In genomic region chr11:63130497-63130896, GRCm38 (mm10) we compare ENCODE assay signal across 8 mouse cellular contexts. TPM values are rescaled to one million over a fixed set of nuclear protein-coding genes. Genes with fewer than 3 reads are reported as not detected.
DNase-seq lines count a peak whose midpoint lies in the region; ATAC-seq and TF ChIP-seq lines count a peak whose summit lies in the region.

No protein-coding gene starts in this region.

- H3K4me2 ChIP-seq in hindbrain, embryonic 15.5 days: peak overlapping the region; percentile 98
- peak overlapping the region; percentile 69 for H3K4me2 ChIP-seq in liver, embryonic 11.5 days

- TF ChIP-seq CTCF in gastrocnemius, adult 2 months (IDR thresholded peaks at IDR 0.05): no peak

- H3K36me3 ChIP-seq in hindbrain, embryonic 15.5 days: no peaks in the 10 kb centered on the region
- no peaks in the 10 kb centered on the region for H3K36me3 ChIP-seq in liver, embryonic 11.5 days (ENCODE audit: control insufficient read depth, insufficient read depth, low read length)

- H3K27me3 ChIP-seq in hindbrain, embryonic 15.5 days: peaks cover 59% of the 10 kb centered on the region
- peaks cover 69% of the 10 kb centered on the region for H3K27me3 ChIP-seq in liver, embryonic 11.5 days (replicated peaks; ENCODE audit: control insufficient read depth, insufficient read depth, low read length)

- H3K9me3 ChIP-seq in hindbrain, embryonic 15.5 days: no peaks in the 10 kb centered on the region
- H3K9me3 ChIP-seq in liver, embryonic 11.5 days (ENCODE audit: control insufficient read depth, low read length): no peaks in the 10 kb centered on the region

- peaks cover 35% of the 10 kb centered on the region for H3K4me1 ChIP-seq in hindbrain, embryonic 15.5 days (replicated peaks)
- 0 out of 2 replicates have a peak, but pooled peaks cover 5% of the 10 kb centered on the region for H3K4me1 ChIP-seq in liver, embryonic 11.5 days (replicated peaks; ENCODE audit: control insufficient read depth, insufficient read depth, low read length)

- peak overlapping the region; percentile 91 for H3K27ac ChIP-seq in gastrocnemius, adult 2 months
- no peak overlapping the region for H3K27ac ChIP-seq in hindbrain, embryonic 15.5 days (replicated peaks)
- H3K27ac ChIP-seq in liver, embryonic 11.5 days (ENCODE audit: low read depth, low read length): no peak overlapping the region

- H3K9ac ChIP-seq in hindbrain, embryonic 15.5 days: no peak overlapping the region
- no peak overlapping the region for H3K9ac ChIP-seq in liver, embryonic 11.5 days (ENCODE audit: low read depth, low read length)

- no peak for ATAC-seq in hindbrain, embryonic 15.5 days (ENCODE audit: low FRiP score, low read depth)
- no peak for ATAC-seq in liver, embryonic 11.5 days (replicated peaks; ENCODE audit: low FRiP score)

- H3K4me3 ChIP-seq in gastrocnemius, adult 2 months: peak overlapping the region; percentile 83
- peak overlapping the region; percentile 54 for H3K4me3 ChIP-seq in hindbrain, embryonic 15.5 days
- H3K4me3 ChIP-seq in liver, embryonic 11.5 days (ENCODE audit: low read depth, low read length): no peak overlapping the region

- WGBS in hindbrain, embryonic 15.5 days: 38% methylated on average over 8 of the region's 8 CpGs
- 51% methylated on average over 8 of the region's 8 CpGs for WGBS in liver, embryonic 11.5 days

- DNase-seq in frontal cortex, postnatal 36 days (ENCODE audit: low spot score in 2 of 2): peak; percentile 33 to 44
- no peak for DNase-seq in frontal cortex, postnatal 25 days (ENCODE audit: low spot score in 2 of 2)
- peak; percentile 80 for DNase-seq in brain, adult 2 months (ENCODE audit: low read depth, low spot score)
- DNase-seq in gastrocnemius, adult 2 months: peak; percentile 92
- DNase-seq in liver, embryonic 11.5 days (ENCODE audit: low spot score): no peak
- DNase-seq in right cerebral cortex, postnatal 4 days: peak; percentile 51
- DNase-seq in spleen, postnatal 10 days (ENCODE audit: low spot score in 2 of 2): no peak

- intact Hi-C loops in gastrocnemius, adult 2 months (cut with DNase I): loop anchor here (5.0 kb wide), 1 partner anchor 103 kb away; no protein-coding TSS in a partner anchor

RNA-seq across cellular contexts. Expression of gene Pmp22, which starts 1.7 kb away (rescaled TPM):
- 10 to 100 TPM; 28.8 to 43.1 TPM for total RNA-seq in gastrocnemius, adult 2 months (2021)
- 39.6 and 41.1 TPM in 2 replicates for polyA plus RNA-seq in hindbrain, embryonic 15.5 days (2015; fragmentation: Nextera tagmentation; extraction: Ambion mirVana)
- polyA plus RNA-seq in liver, embryonic 11.5 days (2014; fragmentation: Nextera tagmentation; extraction: Ambion mirVana): 74.0 and 80.1 TPM in 2 replicates

Comparison
In these comparisons a context has a peak if more than half of its experiments do, and no peak if none do; other contexts are left out.
1. DNase-seq: peak in frontal cortex, postnatal 36 days (2 of 2), brain, adult 2 months (single experiment), gastrocnemius, adult 2 months (single experiment) and right cerebral cortex, postnatal 4 days (single experiment); none in frontal cortex, postnatal 25 days (0 of 2), liver, embryonic 11.5 days (single experiment) and spleen, postnatal 10 days (0 of 2).